In the genomic region with DNA sequence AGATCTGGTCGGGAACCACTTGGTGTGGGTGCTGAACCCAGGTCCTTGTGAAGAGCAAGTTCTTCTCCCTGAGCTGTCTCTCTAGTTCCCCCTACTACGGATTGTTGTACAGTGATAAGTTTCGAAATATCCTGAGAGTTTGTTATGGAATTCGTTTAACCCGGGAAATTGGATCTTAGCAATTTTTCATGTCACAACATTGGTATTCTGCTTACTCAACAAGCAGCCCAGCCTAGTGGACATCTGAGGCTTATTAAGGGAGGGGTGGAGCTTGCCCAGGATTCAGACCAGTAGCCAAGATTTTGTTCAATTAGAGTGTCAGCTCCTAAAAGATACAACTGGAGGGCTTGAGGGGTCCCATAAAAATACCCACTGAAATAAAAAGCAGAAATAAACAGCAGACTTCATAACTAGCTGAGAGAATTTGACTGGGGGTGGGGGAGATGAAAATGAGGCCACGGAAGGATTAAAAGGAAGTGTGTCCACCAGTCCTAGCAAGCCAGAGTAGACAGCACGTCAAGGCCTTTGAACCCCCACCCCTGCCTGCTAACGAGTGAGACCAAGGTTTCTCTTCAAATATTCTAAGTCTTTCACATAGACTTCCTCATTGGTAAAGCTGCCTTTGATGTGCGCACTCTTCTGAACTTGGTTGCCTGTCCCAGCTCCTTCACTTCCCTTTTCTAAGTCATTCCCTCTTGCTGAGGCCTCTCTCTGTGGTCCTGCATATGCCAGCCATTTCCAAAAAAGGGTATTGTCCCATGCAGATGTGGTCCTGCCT, we compare ENCODE assay signal across 19 mouse cellular contexts. TPM values are rescaled to one million over a fixed set of nuclear protein-coding genes. Genes with fewer than 3 reads are reported as not detected.
DNase-seq lines count a peak whose midpoint lies in the region; ATAC-seq and TF ChIP-seq lines count a peak whose summit lies in the region.
"Had no signal": no experiment of that assay in that cellular context is flagged by ENCODE, and none has a peak within 500 bp of the region (broad histone marks: within the 10 kb centered on the region; RNA-seq: fewer than 3 reads in every experiment).

No protein-coding gene starts in this region.

- no peak overlapping the region for H3K4me2 ChIP-seq in limb, embryonic 11.5 days (ENCODE audit: low read depth, severe bottlenecking)
- no peak overlapping the region for H3K4me2 ChIP-seq in neural tube, embryonic 15.5 days
- H3K4me2 ChIP-seq: liver, embryonic 13.5 days; midbrain, embryonic 15.5 days had no signal

- no peaks in the 10 kb centered on the region for H3K36me3 ChIP-seq in limb, embryonic 11.5 days (ENCODE audit: control insufficient read depth, insufficient read depth, low read length)
- H3K36me3 ChIP-seq in limb, embryonic 10.5 days, result peaks cover 16% of the 10 kb centered on the region; the same call in 1 of the 2 replicates
- H3K36me3 ChIP-seq in megakaryocyte, embryonic 14.5 days (replicated peaks; ENCODE audit: low read length), result peaks cover 75% of the 10 kb centered on the region
- peaks cover 19% of the 10 kb centered on the region for H3K36me3 ChIP-seq in neural tube, embryonic 15.5 days
- H3K36me3 ChIP-seq: midbrain, embryonic 15.5 days had no signal

- no peaks in the 10 kb centered on the region for H3K4me1 ChIP-seq in limb, embryonic 11.5 days (ENCODE audit: control insufficient read depth, insufficient read depth, low read length)
- peaks cover 4% of the 10 kb centered on the region; the same call in 1 of the 2 replicates for H3K4me1 ChIP-seq in limb, embryonic 10.5 days
- no peaks in the 10 kb centered on the region for H3K4me1 ChIP-seq in bone marrow, adult 2 months (ENCODE audit: control insufficient read depth, insufficient read depth, low read length)
- H3K4me1 ChIP-seq in megakaryocyte, embryonic 14.5 days, result peaks cover 48% of the 10 kb centered on the region
- no peaks in the 10 kb centered on the region for H3K4me1 ChIP-seq in neural tube, embryonic 15.5 days
- H3K4me1 ChIP-seq: liver, embryonic 13.5 days; midbrain, embryonic 15.5 days had no signal

- H3K27me3 ChIP-seq in limb, embryonic 11.5 days (ENCODE audit: control insufficient read depth, insufficient read depth, low read length), result no peaks in the 10 kb centered on the region
- H3K27me3 ChIP-seq in limb, embryonic 10.5 days (ENCODE audit: low read depth, poor library complexity, severe bottlenecking), result no peaks in the 10 kb centered on the region
- no peaks in the 10 kb centered on the region for H3K27me3 ChIP-seq in megakaryocyte, embryonic 14.5 days (replicated peaks)
- H3K27me3 ChIP-seq in neural tube, embryonic 15.5 days (replicated peaks), result no peaks in the 10 kb centered on the region
- H3K27me3 ChIP-seq: liver, embryonic 13.5 days; midbrain, embryonic 15.5 days had no signal

- no peak overlapping the region for H3K27ac ChIP-seq in limb, embryonic 11.5 days (replicated peaks; ENCODE audit: low read depth, low read length)
- no peak overlapping the region for H3K27ac ChIP-seq in limb, embryonic 10.5 days
- H3K27ac ChIP-seq in bone marrow, adult 2 months (ENCODE audit: control insufficient read depth, insufficient read depth, low read depth, low read length, poor library complexity), result peak overlapping the region; percentile 43; the same call in 1 of the 2 replicates
- no peak overlapping the region for H3K27ac ChIP-seq in neural tube, embryonic 15.5 days (replicated peaks)
- H3K27ac ChIP-seq: heart, embryonic 10.5 days; liver, embryonic 13.5 days; midbrain, embryonic 15.5 days had no signal

- H3K9me3 ChIP-seq in limb, embryonic 11.5 days (ENCODE audit: control insufficient read depth, low read length), result no peaks in the 10 kb centered on the region
- 0 out of 2 replicates have a peak, but pooled peaks cover 2% of the 10 kb centered on the region for H3K9me3 ChIP-seq in limb, embryonic 10.5 days (replicated peaks)
- no peaks in the 10 kb centered on the region for H3K9me3 ChIP-seq in megakaryocyte, embryonic 14.5 days
- 0 out of 2 replicates have a peak, but pooled peaks cover 3% of the 10 kb centered on the region for H3K9me3 ChIP-seq in neural tube, embryonic 15.5 days (replicated peaks)
- H3K9me3 ChIP-seq: heart, embryonic 10.5 days; liver, embryonic 13.5 days; midbrain, embryonic 15.5 days had no signal

- WGBS in limb, embryonic 11.5 days, result 76% methylated on average over 9 of the region's 9 CpGs
- 80% methylated on average over 9 of the region's 9 CpGs for WGBS in limb, embryonic 10.5 days
- 36% methylated on average over 9 of the region's 9 CpGs for WGBS in bone marrow, adult 2 months
- WGBS in neural tube, embryonic 15.5 days, result 95% methylated on average over 9 of the region's 9 CpGs

- no peak for TF ChIP-seq POLR2A in bone marrow, adult 2 months (IDR thresholded peaks at IDR 0.05; ENCODE audit: borderline replicate concordance, control insufficient read depth, low read depth, low read length)

- no peak overlapping the region for H3K4me3 ChIP-seq in limb, embryonic 11.5 days (ENCODE audit: low read depth, low read length)
- no peak overlapping the region for H3K4me3 ChIP-seq in limb, embryonic 10.5 days
- H3K4me3 ChIP-seq in bone marrow, adult 2 months (replicated peaks; ENCODE audit: control insufficient read depth, low read depth, low read length), result no peak overlapping the region
- H3K4me3 ChIP-seq in megakaryocyte, embryonic 14.5 days (replicated peaks), result peak overlapping the region; percentile 3
- H3K4me3 ChIP-seq in neural tube, embryonic 15.5 days (replicated peaks), result no peak overlapping the region
- H3K4me3 ChIP-seq: erythroblast, embryonic 14.5 days; heart, embryonic 10.5 days; liver, embryonic 13.5 days; midbrain, embryonic 15.5 days had no signal

- TF ChIP-seq CTCF in bone marrow, adult 2 months (IDR thresholded peaks at IDR 0.05; ENCODE audit: control insufficient read depth, insufficient read depth, low read length), result no peak

- ATAC-seq in limb, embryonic 11.5 days (ENCODE audit: insufficient number of reproducible peaks, low FRiP score, low TSS enrichment, low read depth), result no peak
- no peak for ATAC-seq in neural tube, embryonic 15.5 days (ENCODE audit: low FRiP score)
- ATAC-seq: forebrain, embryonic 16.5 days; hindbrain, embryonic 16.5 days; midbrain, embryonic 15.5 days had no signal

- no peak overlapping the region for H3K9ac ChIP-seq in limb, embryonic 11.5 days (ENCODE audit: low read length)
- no peak overlapping the region for H3K9ac ChIP-seq in neural tube, embryonic 15.5 days (replicated peaks)
- H3K9ac ChIP-seq: liver, embryonic 13.5 days; midbrain, embryonic 15.5 days had no signal

- DNase-seq in limb, embryonic 11.5 days (ENCODE audit: low spot score), result peak; percentile 17
- DNase-seq in limb, embryonic 10.5 days (ENCODE audit: low spot score), result no peak
- DNase-seq in 3T3-L1 (ENCODE audit: low read depth, low spot score), result peak; percentile 61
- DNase-seq in embryo, embryonic 10.5 days (ENCODE audit: low spot score), result no peak
- no peak for DNase-seq in frontal cortex, adult 2 months (ENCODE audit: extremely low spot score in 1 of 2, low spot score in 1 of 2)
- DNase-seq: adrenal gland, postnatal 14 days; cerebellum, adult 9-11 months; gastrocnemius, postnatal 14 days; kidney, adult 11 months; kidney, postnatal 10 days; liver, embryonic 13.5 days had no signal

RNA-seq across cellular contexts. Expression of a gene that starts 38.5 kb away (rescaled TPM):
- polyA plus RNA-seq in limb, embryonic 11.5 days (2014; fragmentation: Nextera tagmentation; extraction: Ambion mirVana), result 13.1 and 14.6 TPM in 2 replicates
- 11.4 and 11.6 TPM in 2 replicates for polyA plus RNA-seq in limb, embryonic 10.5 days (2016; fragmentation: Nextera tagmentation; extraction: Ambion mirVana)
- polyA plus RNA-seq in bone marrow, adult 2 months (2011; ENCODE audit: insufficient read depth, insufficient read length, low replicate concordance, missing spikeins), result 3.8 and 9.2 TPM in 2 replicates
- polyA plus RNA-seq in megakaryocyte, embryonic 14.5 days (2012; ENCODE audit: insufficient read depth, low replicate concordance), result 2.0 and 3.0 TPM in 2 replicates
- 19.8 and 20.5 TPM in 2 replicates for polyA plus RNA-seq in neural tube, embryonic 15.5 days (2015; fragmentation: Nextera tagmentation; extraction: Ambion mirVana)
- 21.3 and 21.8 TPM in 2 replicates for polyA plus RNA-seq in frontal cortex, adult 2 months (2012; rRNA removed)

RNA-seq across cellular contexts. Expression of a gene that starts 39.1 kb away (rescaled TPM):
- 35.6 and 40.1 TPM in 2 replicates for polyA plus RNA-seq in limb, embryonic 11.5 days (2014; fragmentation: Nextera tagmentation; extraction: Ambion mirVana)
- 22.7 and 31.0 TPM in 2 replicates for polyA plus RNA-seq in limb, embryonic 10.5 days (2016; fragmentation: Nextera tagmentation; extraction: Ambion mirVana)
- polyA plus RNA-seq in bone marrow, adult 2 months (2011; ENCODE audit: insufficient read depth, insufficient read length, low replicate concordance, missing spikeins), result 6.3 and 12.1 TPM in 2 replicates
- 1.7 and 3.1 TPM in 2 replicates for polyA plus RNA-seq in megakaryocyte, embryonic 14.5 days (2012; ENCODE audit: insufficient read depth, low replicate concordance)
- 80.4 and 91.0 TPM in 2 replicates for polyA plus RNA-seq in neural tube, embryonic 15.5 days (2015; fragmentation: Nextera tagmentation; extraction: Ambion mirVana)
- 57.3 and 62.2 TPM in 2 replicates for polyA plus RNA-seq in frontal cortex, adult 2 months (2012; rRNA removed)

Comparison
In these comparisons a context has a peak if more than half of its experiments do, and no peak if none do; other contexts are left out.
1. DNase-seq: peak in limb, embryonic 11.5 days (single experiment) and 3T3-L1 (single experiment); none in limb, embryonic 10.5 days (single experiment), embryo, embryonic 10.5 days (single experiment) and frontal cortex, adult 2 months (0 of 2).